Mouse (Mus musculus) forelimb bud, embryonic 11.5 days (tissue): ENCODE results near the gene Cyp11a1.

Experiments used
- DNase-seq: peaks from one replicate; pipeline ENCODE4 v3.0.0-alpha.2; 2012; ENCODE audit warnings: low read depth, low spot score

The Cyp11a1 gene

GRCm38 (mm10) chr9:58044828-58045227, 38.6 kb downstream of the Cyp11a1 start:
- no peak for DNase-seq

GRCm38 (mm10) chr9:58045646-58046045, 39.4 kb downstream of the Cyp11a1 start:
- no peak for DNase-seq

GRCm38 (mm10) chr9:58047061-58047460, 40.9 kb downstream of the Cyp11a1 start:
- DNase-seq: no peak

- no peak for DNase-seq
Measured at GRCm38 (mm10) chr9:58048621-58049020, 42.4 kb downstream of the Cyp11a1 start.

- no peak for DNase-seq
Measured at GRCm38 (mm10) chr9:58049186-58049585, 43.0 kb downstream of the Cyp11a1 start.

GRCm38 (mm10) chr9:58049861-58050260, 43.6 kb downstream of the Cyp11a1 start:
- no peak for DNase-seq

- DNase-seq: no peak
Measured at GRCm38 (mm10) chr9:58051937-58052336, 45.7 kb downstream of the Cyp11a1 start.

- peak; percentile 68 for DNase-seq
Measured at GRCm38 (mm10) chr9:58053102-58053501, 46.9 kb downstream of the Cyp11a1 start.

- no peak for DNase-seq
Measured at GRCm38 (mm10) chr9:58053544-58053943, 47.3 kb downstream of the Cyp11a1 start.

GRCm38 (mm10) chr9:58054032-58054431, 47.8 kb downstream of the Cyp11a1 start:
- DNase-seq: no peak

GRCm38 (mm10) chr9:58055666-58056065, 49.5 kb downstream of the Cyp11a1 start:
- DNase-seq: no peak

- DNase-seq: no peak
Measured at GRCm38 (mm10) chr9:58059920-58060319, 53.7 kb downstream of the Cyp11a1 start.

GRCm38 (mm10) chr9:58060677-58061667, 54.8 kb downstream of the Cyp11a1 start:
- peak; percentile 83 for DNase-seq

- no peak for DNase-seq
Measured at GRCm38 (mm10) chr9:58063531-58063930, 57.3 kb downstream of the Cyp11a1 start, which contains the start of gene Stra6. TSS of gene Stra6 (plus strand) at chr9:58063788.

GRCm38 (mm10) chr9:58065532-58065931, 59.3 kb downstream of the Cyp11a1 start:
- no peak for DNase-seq

- DNase-seq: no peak
Measured at GRCm38 (mm10) chr9:58065977-58066730, 59.9 kb downstream of the Cyp11a1 start.

GRCm38 (mm10) chr9:58066731-58067095, 60.5 kb downstream of the Cyp11a1 start:
- no peak for DNase-seq

GRCm38 (mm10) chr9:58067546-58067945, 61.3 kb downstream of the Cyp11a1 start:
- DNase-seq: no peak

- DNase-seq: no peak
Measured at GRCm38 (mm10) chr9:58074561-58074960, 68.3 kb downstream of the Cyp11a1 start.
